Mouse (Mus musculus): ENCODE data around the gene Ascc1. TPM values are rescaled to one million over a fixed set of nuclear protein-coding genes. Genes with fewer than 3 reads are reported as not detected.
A peak's percentile ranks its signal among the peaks of the same experiment; 100 is the strongest.
"Not testable (repeated sequence)": the region's sequence is repeated elsewhere in the genome, so short reads cannot be mapped to it uniquely, and the experiment has no call there.

Ascc1 gene
- total and polyA plus RNA-seq, 2 experiments from 2014 or later: 20.0 to 50.5 TPM

DNA sequence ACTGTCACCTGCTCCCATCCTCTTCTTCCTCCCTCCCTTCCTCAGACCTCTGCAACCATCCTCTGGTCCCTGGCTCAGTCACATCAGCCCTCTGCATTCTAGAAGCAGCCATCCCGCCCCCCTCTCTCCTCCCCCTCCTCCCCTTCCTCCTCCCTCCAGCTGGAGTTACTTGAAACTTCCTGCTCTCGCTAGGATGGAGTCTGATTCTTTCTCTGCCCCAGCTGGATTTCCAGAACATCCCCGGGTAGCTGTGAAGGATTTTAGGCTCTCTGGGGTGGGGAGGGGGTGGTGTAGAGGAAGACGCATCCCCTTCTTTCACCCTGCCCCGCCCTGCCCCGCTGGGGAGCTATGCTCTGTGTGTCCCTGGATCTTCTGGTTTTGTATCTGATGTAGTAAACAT lies 130.9 kb downstream of the Ascc1 start:
- no peak for TF ChIP-seq CTCF (IDR thresholded peaks at IDR 0.05; ENCODE audit: low read depth)
- peaks cover 39% of the 10 kb centered on the region for H3K36me3 ChIP-seq (ENCODE audit: insufficient read depth)
- no peak overlapping the region for H3K9ac ChIP-seq
- no peak overlapping the region for H3K4me3 ChIP-seq (ENCODE audit: low read depth, low read length)
- H3K4me1 ChIP-seq (ENCODE audit: insufficient read depth): no peaks in the 10 kb centered on the region
- DNase-seq (no peak), ATAC-seq (peak; percentile 12; the same call in 1 of the 2 replicates)
- no peak overlapping the region for H3K27ac ChIP-seq (ENCODE audit: low read depth, low read length)
- H3K9me3 ChIP-seq (ENCODE audit: low read length): no peaks in the 10 kb centered on the region
- no peak overlapping the region for H3K4me2 ChIP-seq (ENCODE audit: low read depth)
- H3K27me3 ChIP-seq (ENCODE audit: insufficient read depth, low read length): no peaks in the 10 kb centered on the region
- WGBS: 45% methylated on average over 5 of the region's 6 CpGs

GRCm38 (mm10) chr10:60134201-60134600 lies 131.6 kb downstream of the Ascc1 start:
- DNase-seq (no peak), ATAC-seq (no peak)
- WGBS: 54% methylated on average over 9 of the region's 9 CpGs
- no peak overlapping the region for H3K9ac ChIP-seq
- H3K4me1 ChIP-seq (ENCODE audit: insufficient read depth): no peaks in the 10 kb centered on the region
- H3K27ac ChIP-seq (ENCODE audit: low read depth, low read length): no peak overlapping the region
- H3K27me3 ChIP-seq (ENCODE audit: insufficient read depth, low read length): no peaks in the 10 kb centered on the region
- H3K4me2 ChIP-seq (ENCODE audit: low read depth): no peak overlapping the region
- H3K4me3 ChIP-seq (ENCODE audit: low read depth, low read length): no peak overlapping the region
- H3K36me3 ChIP-seq (ENCODE audit: insufficient read depth): peaks cover 34% of the 10 kb centered on the region
- TF ChIP-seq CTCF (IDR thresholded peaks at IDR 0.05; ENCODE audit: low read depth): no peak
- H3K9me3 ChIP-seq (ENCODE audit: low read length): no peaks in the 10 kb centered on the region

DNA sequence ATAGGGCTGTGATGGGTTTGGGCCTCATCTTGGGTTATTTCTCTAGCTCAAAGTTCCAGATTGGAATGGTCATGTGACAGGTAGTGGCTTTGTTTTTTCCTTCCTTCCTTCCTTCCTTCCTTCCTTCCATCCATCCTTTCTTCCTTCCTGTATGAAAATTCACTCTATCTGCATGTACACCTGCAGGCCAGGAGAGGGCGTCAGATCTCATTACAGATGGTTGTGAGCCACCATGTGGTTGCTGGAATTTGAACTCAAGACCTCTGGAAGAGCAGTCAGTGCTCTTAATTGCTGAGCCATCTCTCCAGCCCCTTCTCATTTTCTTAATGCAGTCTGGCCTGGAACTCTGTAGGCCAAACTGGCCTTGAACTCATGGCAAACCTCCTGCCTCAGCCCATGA lies 133.4 kb downstream of the Ascc1 start:
- H3K9me3 ChIP-seq (ENCODE audit: low read length); H3K4me1 ChIP-seq (ENCODE audit: insufficient read depth); ATAC-seq; H3K4me2 ChIP-seq (ENCODE audit: low read depth); H3K9ac ChIP-seq; H3K4me3 ChIP-seq (ENCODE audit: low read depth, low read length); H3K27me3 ChIP-seq (ENCODE audit: insufficient read depth, low read length); DNase-seq; H3K27ac ChIP-seq (ENCODE audit: low read depth, low read length): not testable (repeated sequence)
- peak; percentile 29 for TF ChIP-seq CTCF (IDR thresholded peaks at IDR 0.05; ENCODE audit: low read depth)
- H3K36me3 ChIP-seq (ENCODE audit: insufficient read depth): peaks cover 16% of the 10 kb centered on the region
- WGBS: 47% methylated on average over 1 of the region's 1 CpGs

GRCm38 (mm10) chr10:60136935-60137334 lies 134.3 kb downstream of the Ascc1 start:
- ATAC-seq (no peak), DNase-seq (no peak)
- Histone ChIP-seq H3K4me2 (ENCODE audit: low read depth) (no peak overlapping the region), H3K36me3 (ENCODE audit: insufficient read depth) (peaks cover 7% of the 10 kb centered on the region; the same call in 1 of the 2 replicates), H3K4me1 (ENCODE audit: insufficient read depth) (no peaks in the 10 kb centered on the region), H3K9me3 (ENCODE audit: low read length) (no peaks in the 10 kb centered on the region), H3K27me3 (ENCODE audit: insufficient read depth, low read length) (no peaks in the 10 kb centered on the region), H3K27ac (ENCODE audit: low read depth, low read length) (no peak overlapping the region), H3K9ac (no peak overlapping the region), H3K4me3 (ENCODE audit: low read depth, low read length) (no peak overlapping the region)
- WGBS: 62% methylated on average over 7 of the region's 7 CpGs
- TF ChIP-seq CTCF (IDR thresholded peaks at IDR 0.05; ENCODE audit: low read depth): no peak

DNA sequence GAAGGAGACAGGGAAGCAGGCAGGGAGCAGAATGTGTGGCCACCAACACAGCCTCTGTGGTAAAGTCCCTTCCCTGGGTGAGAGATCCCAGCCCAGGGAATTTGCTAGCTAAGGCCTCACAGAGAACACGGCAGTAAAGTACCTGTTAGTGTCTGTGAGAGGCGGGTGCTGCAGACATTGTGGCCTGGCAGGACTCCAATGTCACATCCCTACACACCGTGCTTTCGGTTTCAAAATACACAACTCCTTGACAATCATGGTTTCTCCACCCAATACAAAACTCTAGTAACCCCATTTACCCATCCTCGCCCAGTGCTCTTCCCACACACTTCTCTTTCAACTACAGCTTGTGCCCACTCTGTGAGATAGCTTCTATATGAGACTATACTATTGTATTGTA lies 136.1 kb downstream of the Ascc1 start:
- H3K9me3 ChIP-seq (ENCODE audit: low read length): no peaks in the 10 kb centered on the region
- no peak for ATAC-seq
- H3K36me3 ChIP-seq (ENCODE audit: insufficient read depth): no peaks in the 10 kb centered on the region
- DNase-seq: no peak
- H3K9ac ChIP-seq: no peak overlapping the region
- no peak for TF ChIP-seq CTCF (IDR thresholded peaks at IDR 0.05; ENCODE audit: low read depth)
- H3K27me3 ChIP-seq (ENCODE audit: insufficient read depth, low read length): no peaks in the 10 kb centered on the region
- no peaks in the 10 kb centered on the region for H3K4me1 ChIP-seq (ENCODE audit: insufficient read depth)
- no peak overlapping the region for H3K4me3 ChIP-seq (ENCODE audit: low read depth, low read length)
- no peak overlapping the region for H3K27ac ChIP-seq (ENCODE audit: low read depth, low read length)
- H3K4me2 ChIP-seq (ENCODE audit: low read depth): no peak overlapping the region
- 83% methylated on average over 5 of the region's 5 CpGs for WGBS

GRCm38 (mm10) chr10:60140751-60141150 lies 138.1 kb downstream of the Ascc1 start:
- ATAC-seq: no peak
- 82% methylated on average over 4 of the region's 4 CpGs for WGBS
- no peak overlapping the region for H3K27ac ChIP-seq (ENCODE audit: low read depth, low read length)

DNA sequence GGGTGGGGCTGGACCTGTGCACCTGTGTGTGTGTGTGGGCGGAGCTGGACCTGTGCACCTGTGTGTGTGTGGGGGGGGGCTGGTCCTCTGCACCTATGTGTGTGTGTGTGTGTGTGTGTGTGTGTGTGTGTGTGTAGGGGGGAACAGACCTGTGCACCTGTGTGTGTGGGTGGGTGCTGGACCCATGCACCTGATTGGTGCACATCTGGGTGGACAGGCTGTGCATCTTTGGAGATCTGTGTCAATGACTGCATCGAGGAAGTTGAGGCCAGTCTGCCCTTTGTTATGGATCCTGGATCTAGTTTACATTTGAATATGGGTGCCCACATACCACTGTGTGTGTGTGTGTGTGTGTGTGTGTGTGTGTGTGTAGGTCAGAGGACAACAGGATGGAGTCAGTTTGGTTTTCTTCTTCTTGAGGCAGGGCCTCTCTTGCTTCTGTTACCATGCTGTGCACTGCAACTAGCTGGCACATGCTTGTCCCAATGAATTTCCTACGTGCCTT lies 139.1 kb downstream of the Ascc1 start:
- WGBS: 91% methylated on average over 3 of the region's 3 CpGs

More at GRCm38 (mm10) chr10:60140751-60141150, 138.1 kb downstream of the Ascc1 start:
- Histone ChIP-seq H3K4me1 (ENCODE audit: insufficient read depth) (no peaks in the 10 kb centered on the region), H3K27me3 (ENCODE audit: insufficient read depth, low read length) (no peaks in the 10 kb centered on the region), H3K4me2 (ENCODE audit: low read depth) (no peak overlapping the region), H3K4me3 (ENCODE audit: low read depth, low read length) (no peak overlapping the region), H3K9ac (no peak overlapping the region), H3K9me3 (ENCODE audit: low read length) (no peaks in the 10 kb centered on the region), H3K36me3 (ENCODE audit: insufficient read depth) (no peaks in the 10 kb centered on the region)
- no peak for DNase-seq
- no peak for TF ChIP-seq CTCF (IDR thresholded peaks at IDR 0.05; ENCODE audit: low read depth)

DNA sequence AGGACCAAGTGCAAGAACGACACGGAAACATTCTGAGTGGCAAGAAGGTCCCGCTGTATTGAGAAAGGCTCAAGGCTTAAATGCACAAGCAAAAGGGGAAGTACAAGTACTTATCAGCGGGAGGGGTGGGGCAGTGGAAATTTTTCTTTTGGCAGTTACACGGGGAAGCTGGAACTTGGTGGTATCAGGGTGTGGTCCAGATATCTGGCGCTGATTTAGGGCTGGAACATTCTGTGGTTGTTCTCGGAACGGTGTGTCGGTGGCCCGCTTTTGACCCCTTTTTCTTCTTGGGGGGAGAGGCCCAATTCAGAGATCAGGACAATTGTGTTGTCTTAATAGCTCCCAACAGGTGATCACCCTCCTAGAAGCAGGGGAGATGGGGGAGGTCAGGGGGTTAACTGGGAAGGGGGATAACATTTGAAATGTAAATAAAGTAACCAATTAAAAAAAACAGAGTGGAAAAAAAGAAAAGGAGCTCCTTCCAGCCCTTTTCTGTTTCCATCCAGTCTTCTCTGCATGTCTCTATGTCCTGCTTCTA lies 145.0 kb downstream of the Ascc1 start:
- not testable (repeated sequence) for DNase-seq; H3K4me3 ChIP-seq (ENCODE audit: low read depth, low read length); H3K9ac ChIP-seq; H3K27me3 ChIP-seq (ENCODE audit: insufficient read depth, low read length); H3K9me3 ChIP-seq (ENCODE audit: low read length); ATAC-seq; H3K36me3 ChIP-seq (ENCODE audit: insufficient read depth); H3K4me2 ChIP-seq (ENCODE audit: low read depth); H3K27ac ChIP-seq (ENCODE audit: low read depth, low read length); H3K4me1 ChIP-seq (ENCODE audit: insufficient read depth)
- WGBS: 69% methylated on average over 10 of the region's 10 CpGs

More for the DNA sequence above, 139.1 kb downstream of the Ascc1 start:
- Histone ChIP-seq H3K4me1 (ENCODE audit: insufficient read depth) (no peaks in the 10 kb centered on the region), H3K36me3 (ENCODE audit: insufficient read depth) (no peaks in the 10 kb centered on the region), H3K9ac (no peak overlapping the region), H3K27ac (ENCODE audit: low read depth, low read length) (no peak overlapping the region), H3K27me3 (ENCODE audit: insufficient read depth, low read length) (no peaks in the 10 kb centered on the region), H3K4me2 (ENCODE audit: low read depth) (no peak overlapping the region), H3K9me3 (ENCODE audit: low read length) (no peaks in the 10 kb centered on the region), H3K4me3 (ENCODE audit: low read depth, low read length) (no peak overlapping the region)
- DNase-seq: no peak
- TF ChIP-seq CTCF (IDR thresholded peaks at IDR 0.05; ENCODE audit: low read depth): no peak
- ATAC-seq: no peak
